ENCODE assay signal across 9 mouse cellular contexts in the genomic region with DNA sequence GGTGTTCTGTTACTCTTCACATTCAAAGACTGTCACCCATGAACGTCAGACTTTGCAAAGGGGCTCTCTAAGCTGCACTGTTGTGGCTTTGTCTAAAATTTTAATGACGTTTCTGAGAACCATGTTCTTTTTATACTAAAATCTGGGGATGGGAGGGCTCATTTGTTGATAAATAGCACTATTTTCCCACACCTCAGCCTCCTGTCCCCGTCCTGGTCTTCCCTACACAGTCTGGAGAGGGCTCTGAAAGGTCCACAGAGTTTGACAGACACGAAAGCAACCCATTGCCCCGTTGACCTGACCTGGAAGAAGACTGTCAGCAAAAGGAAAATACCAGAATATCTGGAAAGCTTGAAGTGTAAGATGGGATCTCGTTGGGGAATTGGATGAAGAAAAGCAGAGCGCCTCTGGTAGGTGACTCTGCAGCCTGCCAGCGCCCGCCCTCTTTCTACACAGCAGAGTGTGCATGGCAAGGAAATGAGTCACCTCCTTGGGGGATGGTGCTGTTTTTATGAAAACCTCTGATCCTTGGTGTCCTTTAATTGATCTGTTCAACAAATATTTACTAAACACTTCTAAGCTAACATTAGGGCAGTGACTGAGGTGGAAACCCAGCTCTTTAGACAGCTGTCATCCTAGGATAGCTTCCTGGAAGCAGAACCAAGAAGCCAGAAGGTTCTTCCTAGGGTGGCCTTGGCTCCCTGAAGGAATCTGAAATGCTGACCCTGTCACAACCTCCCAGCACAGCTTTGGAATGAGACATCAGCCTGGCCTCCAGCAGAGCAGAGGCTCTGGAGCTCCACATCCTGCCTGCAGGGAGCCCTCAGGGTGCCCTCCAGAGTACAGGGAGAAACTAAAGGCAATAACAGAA. TPM values are rescaled to one million over a fixed set of nuclear protein-coding genes. Genes with fewer than 3 reads are reported as not detected.
A peak's percentile ranks its signal among the peaks of the same experiment; 100 is the strongest.
DNase-seq lines count a peak whose midpoint lies in the region; ATAC-seq and TF ChIP-seq lines count a peak whose summit lies in the region.
"Had no signal": no experiment of that assay in that cellular context is flagged by ENCODE, and none has a peak within 500 bp of the region (broad histone marks: within the 10 kb centered on the region; RNA-seq: fewer than 3 reads in every experiment).

No protein-coding gene starts in this region.

- intact Hi-C loops in heart, postnatal 10 days (cut with DNase I): no loop called here
- intact Hi-C loops in left cerebral cortex, postnatal 4 days (cut with DNase I): no loop called here

- H3K27ac ChIP-seq in liver, postnatal 0 days (ENCODE audit: low read depth): peak overlapping the region; percentile 71

- ATAC-seq in liver, postnatal 0 days: peak; percentile 80

- DNase-seq in heart, adult 18-20 months: peak; percentile 30 to 52
- DNase-seq in heart, postnatal 4 days: no peak
- DNase-seq in NIH3T3 (ENCODE audit: low read depth): peak; percentile 85
- peak; percentile 21 to 28 for DNase-seq in heart, postnatal 10 days
- peak; percentile 42 for DNase-seq in liver, postnatal 0 days
- DNase-seq in cerebellum, adult 9-10 months: no peak
- DNase-seq in left cerebral cortex, postnatal 4 days: no peak
- DNase-seq in neural tube, embryonic 10.5 days (ENCODE audit: extremely low spot score, low spot score): no peak
- DNase-seq: cerebellum, adult 8-10 months had no signal

- H3K9me3 ChIP-seq in liver, postnatal 0 days (ENCODE audit: low read length): peaks cover 4% of the 10 kb centered on the region

- no peak overlapping the region for H3K4me2 ChIP-seq in liver, postnatal 0 days (ENCODE audit: low read depth, low read length)

- no peak for TF ChIP-seq EP300 in liver, postnatal 0 days (IDR thresholded peaks at IDR 0.05; ENCODE audit: low read depth)

- peaks cover 15% of the 10 kb centered on the region; the same call in 1 of the 2 replicates for H3K36me3 ChIP-seq in liver, postnatal 0 days (replicated peaks; ENCODE audit: insufficient read depth, low read length)

- TF ChIP-seq CTCF in liver, postnatal 0 days (IDR thresholded peaks at IDR 0.05; ENCODE audit: low read depth): no peak

- 43% methylated on average over 9 of the region's 9 CpGs for WGBS in liver, postnatal 0 days (ENCODE audit: insufficient replicate concordance)

- no peaks in the 10 kb centered on the region for H3K27me3 ChIP-seq in liver, postnatal 0 days (ENCODE audit: insufficient read depth, low read length)

- no peak overlapping the region for H3K9ac ChIP-seq in liver, postnatal 0 days (replicated peaks)

- no peak overlapping the region for H3K4me3 ChIP-seq in liver, postnatal 0 days (ENCODE audit: low read depth, low read length)

- H3K4me1 ChIP-seq in liver, postnatal 0 days (ENCODE audit: insufficient read depth): peaks cover 19% of the 10 kb centered on the region

RNA-seq across cellular contexts. Expression of gene Gfra4, which starts 13.6 kb away (rescaled TPM):
- total RNA-seq in heart, adult 18-20 months (2021): 10 to 100 TPM in 1 of 2 experiments, 1 to 10 TPM in 1; 6.2 to 10.2 TPM
- 1 to 10 TPM; 4.1 to 4.5 TPM for total RNA-seq in heart, postnatal 4 days (2021)
- total RNA-seq in heart, postnatal 10 days (2021): 1 to 10 TPM; 3.8 to 6.8 TPM
- 0.07 and 0.26 TPM in 2 replicates for polyA plus RNA-seq in liver, postnatal 0 days (2015; fragmentation: Nextera tagmentation; extraction: Ambion mirVana)
- total RNA-seq in left cerebral cortex, postnatal 4 days (2021): 10 to 100 TPM; 23.5 to 23.6 TPM

RNA-seq across cellular contexts. Expression of gene Adam33, which starts 34.3 kb away (rescaled TPM):
- 1 to 10 TPM; 1.3 to 1.9 TPM for total RNA-seq in heart, adult 18-20 months (2021)
- total RNA-seq in heart, postnatal 4 days (2021): 1 to 10 TPM; 2.4 to 3.2 TPM
- 1 to 10 TPM in 1 of 2 experiments, under 1 TPM in 1; 0.92 to 1.8 TPM for total RNA-seq in heart, postnatal 10 days (2021)
- polyA plus RNA-seq in liver, postnatal 0 days (2015; fragmentation: Nextera tagmentation; extraction: Ambion mirVana): 1.2 TPM in 2 replicates
- 1 to 10 TPM; 1.0 to 1.4 TPM for total RNA-seq in left cerebral cortex, postnatal 4 days (2021)

RNA-seq across cellular contexts. Expression of gene Siglec1, which starts 57.3 kb away (rescaled TPM):
- 1 to 10 TPM; 1.9 to 6.5 TPM for total RNA-seq in heart, adult 18-20 months (2021)
- total RNA-seq in heart, postnatal 4 days (2021): under 1 TPM; 0.52 to 0.79 TPM
- total RNA-seq in heart, postnatal 10 days (2021): under 1 TPM; 0.64 to 0.77 TPM
- polyA plus RNA-seq in liver, postnatal 0 days (2015; fragmentation: Nextera tagmentation; extraction: Ambion mirVana): 1.9 and 2.0 TPM in 2 replicates
- total RNA-seq in left cerebral cortex, postnatal 4 days (2021): under 1 TPM; 0.56 to 0.85 TPM

Comparison
In these comparisons a context has a peak if more than half of its experiments do, and no peak if none do; other contexts are left out.
1. DNase-seq: peak in heart, adult 18-20 months (2 of 2), NIH3T3 (single experiment), heart, postnatal 10 days (2 of 2) and liver, postnatal 0 days (single experiment); none in heart, postnatal 4 days (single experiment), cerebellum, adult 9-10 months (single experiment), left cerebral cortex, postnatal 4 days (single experiment) and neural tube, embryonic 10.5 days (single experiment).